Mouse (Mus musculus): Measurements from ENCODE around the gene Cdkl2. TPM values are rescaled to one million over a fixed set of nuclear protein-coding genes. Genes with fewer than 3 reads are reported as not detected.

Cdkl2 gene
- polyA plus RNA-seq, 1 experiment from 2014 or later, result 4.8 TPM

DNA sequence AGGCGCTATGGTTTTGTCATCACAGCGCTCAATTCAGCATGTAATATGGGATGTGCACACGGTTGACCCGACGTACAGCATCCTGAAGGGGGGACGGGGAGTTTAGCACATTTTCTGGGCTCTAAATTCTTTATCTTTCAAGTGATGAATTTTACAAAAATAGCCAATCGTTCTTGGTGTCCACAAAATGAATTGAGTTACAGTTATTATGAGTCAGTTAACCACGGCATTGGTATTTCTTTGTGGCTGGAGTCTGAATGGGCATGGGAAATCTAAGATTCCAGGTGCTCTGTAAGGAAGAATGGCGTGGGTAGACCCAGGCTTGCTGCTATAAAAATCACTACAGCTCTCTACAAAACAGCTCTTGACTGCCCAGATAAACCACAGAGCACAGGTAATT is 54.4 kb downstream of the Cdkl2 start:
- WGBS, result 74% methylated on average over 9 of the region's 9 CpGs
- no peak for ATAC-seq (ENCODE audit: low read depth)
- no peak overlapping the region for H3K27ac ChIP-seq (replicated peaks)
- H3K4me1 ChIP-seq (replicated peaks), result no peaks in the 10 kb centered on the region
- no peak overlapping the region for H3K4me3 ChIP-seq
- H3K9me3 ChIP-seq, result no peaks in the 10 kb centered on the region
- H3K27me3 ChIP-seq, result no peaks in the 10 kb centered on the region
- H3K9ac ChIP-seq, result no peak overlapping the region
- no peak overlapping the region for H3K4me2 ChIP-seq
- no peaks in the 10 kb centered on the region for H3K36me3 ChIP-seq

DNA sequence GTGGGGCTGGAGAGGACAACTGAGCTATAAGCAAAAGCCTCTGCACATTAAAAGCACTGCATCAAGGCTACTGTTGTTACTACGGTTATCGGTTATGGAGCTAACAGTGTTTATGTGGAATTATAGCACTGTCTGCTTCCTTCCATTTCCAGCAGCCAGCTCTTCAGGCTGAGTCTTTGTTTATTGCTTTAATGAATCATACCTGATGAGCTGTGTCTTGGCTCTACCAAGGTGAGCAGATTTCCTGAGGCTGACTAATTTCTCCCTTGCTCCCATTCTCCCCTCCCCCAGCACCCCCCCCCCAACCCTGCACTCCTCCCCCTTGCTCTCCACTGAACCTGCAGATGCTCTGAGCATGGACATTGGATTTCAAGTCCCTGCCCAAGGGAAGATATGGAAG is 55.9 kb downstream of the Cdkl2 start:
- no peak overlapping the region for H3K4me2 ChIP-seq
- no peak for ATAC-seq (ENCODE audit: low read depth)
- H3K27me3 ChIP-seq, result no peaks in the 10 kb centered on the region
- H3K27ac ChIP-seq (replicated peaks), result no peak overlapping the region
- no peaks in the 10 kb centered on the region for H3K9me3 ChIP-seq
- no peaks in the 10 kb centered on the region for H3K4me1 ChIP-seq (replicated peaks)
- H3K36me3 ChIP-seq, result no peaks in the 10 kb centered on the region
- WGBS, result 82% methylated on average over 2 of the region's 2 CpGs
- no peak overlapping the region for H3K9ac ChIP-seq
- no peak overlapping the region for H3K4me3 ChIP-seq

DNA sequence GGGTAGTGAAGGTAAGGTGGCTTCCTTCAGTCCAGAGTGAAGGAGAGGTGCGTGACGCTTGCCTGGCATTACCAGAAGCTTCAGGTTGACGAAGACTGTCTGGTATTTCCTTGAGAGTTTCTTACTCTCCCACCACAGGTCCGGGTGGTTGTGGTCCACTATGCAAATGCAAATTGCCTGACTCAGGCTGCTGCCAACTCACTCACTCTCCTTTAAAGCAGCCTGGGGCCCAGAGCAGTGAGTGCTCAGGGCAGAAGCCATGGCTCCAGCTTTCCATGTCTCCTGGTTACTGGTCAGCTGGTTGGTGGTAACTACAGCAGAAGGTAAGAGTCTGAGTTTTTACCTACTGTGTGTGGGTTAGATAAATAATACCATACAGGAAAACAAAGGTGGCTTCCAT is 56.4 kb downstream of the Cdkl2 start, which contains the start of gene Odaph:
Gene Odaph (plus strand): TSS at position 240 of the 400 bp plus-strand sequence.
- ATAC-seq (ENCODE audit: low read depth), result no peak
- Histone ChIP-seq H3K9ac (no peak within 1 kb of the TSS), H3K4me3 (no peak within 1 kb of the TSS), H3K4me1 (replicated peaks) (no peaks in the 10 kb centered on the region), H3K4me2 (no peak within 1 kb of the TSS), H3K36me3 (no peaks in the 10 kb centered on the region), H3K27me3 (no peaks in the 10 kb centered on the region), H3K9me3 (no peaks in the 10 kb centered on the region), H3K27ac (replicated peaks) (no peak within 1 kb of the TSS)
- WGBS, result 68% methylated on average over 4 of the region's 4 CpGs

DNA sequence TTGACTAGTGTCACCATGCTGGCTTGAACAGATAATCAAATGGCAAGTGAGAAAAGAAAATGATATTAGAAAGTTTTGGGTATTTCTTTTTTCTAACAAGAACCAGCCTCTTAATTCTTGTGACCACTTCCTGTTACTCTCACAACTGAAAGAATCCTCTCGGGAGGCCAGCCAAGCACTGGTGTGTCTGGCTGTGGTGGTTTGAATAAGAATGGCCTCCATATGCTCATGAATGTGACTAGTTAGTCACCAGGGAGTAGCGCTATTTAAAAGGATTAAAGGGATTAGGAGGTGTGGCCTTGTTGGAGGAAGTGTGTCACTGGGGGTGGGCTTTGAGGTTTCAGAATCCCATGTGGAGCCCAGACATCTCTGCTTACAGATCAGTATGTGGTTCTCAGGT is 58.0 kb downstream of the Cdkl2 start:
- no peaks in the 10 kb centered on the region for H3K27me3 ChIP-seq
- no peak overlapping the region for H3K9ac ChIP-seq
- H3K9me3 ChIP-seq, result no peaks in the 10 kb centered on the region
- ATAC-seq (ENCODE audit: low read depth), result no peak
- H3K36me3 ChIP-seq, result no peaks in the 10 kb centered on the region
- no peak overlapping the region for H3K4me3 ChIP-seq
- WGBS, result 79% methylated on average over 2 of the region's 2 CpGs
- H3K4me1 ChIP-seq (replicated peaks), result no peaks in the 10 kb centered on the region
- no peak overlapping the region for H3K27ac ChIP-seq (replicated peaks)
- H3K4me2 ChIP-seq, result no peak overlapping the region

DNA sequence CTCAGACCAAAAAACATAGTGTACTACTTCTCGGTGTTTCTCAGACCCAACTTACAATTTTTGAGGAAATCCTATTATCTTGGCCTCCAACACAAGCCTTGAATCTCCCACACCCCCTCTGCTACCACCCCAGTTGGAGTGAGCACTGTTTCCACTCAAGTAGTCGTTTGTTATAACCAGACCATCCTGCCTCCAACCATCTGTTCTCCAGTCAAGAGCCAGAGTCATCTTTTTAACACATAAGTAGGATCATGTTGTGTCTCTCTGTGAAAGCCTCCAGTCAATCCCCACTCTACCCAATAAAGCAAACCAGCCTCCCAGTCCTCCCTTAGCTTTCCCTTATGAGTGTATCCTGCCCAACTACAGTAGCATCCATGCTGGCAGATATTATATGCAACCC is 60.2 kb downstream of the Cdkl2 start:
- no peaks in the 10 kb centered on the region for H3K36me3 ChIP-seq
- no peaks in the 10 kb centered on the region for H3K27me3 ChIP-seq
- ATAC-seq (ENCODE audit: low read depth), result no peak
- no peak overlapping the region for H3K9ac ChIP-seq
- H3K4me1 ChIP-seq (replicated peaks), result no peaks in the 10 kb centered on the region
- no peak overlapping the region for H3K27ac ChIP-seq (replicated peaks)
- 81% methylated on average over 2 of the region's 2 CpGs for WGBS
- no peak overlapping the region for H3K4me2 ChIP-seq
- H3K9me3 ChIP-seq, result no peaks in the 10 kb centered on the region
- H3K4me3 ChIP-seq, result no peak overlapping the region

DNA sequence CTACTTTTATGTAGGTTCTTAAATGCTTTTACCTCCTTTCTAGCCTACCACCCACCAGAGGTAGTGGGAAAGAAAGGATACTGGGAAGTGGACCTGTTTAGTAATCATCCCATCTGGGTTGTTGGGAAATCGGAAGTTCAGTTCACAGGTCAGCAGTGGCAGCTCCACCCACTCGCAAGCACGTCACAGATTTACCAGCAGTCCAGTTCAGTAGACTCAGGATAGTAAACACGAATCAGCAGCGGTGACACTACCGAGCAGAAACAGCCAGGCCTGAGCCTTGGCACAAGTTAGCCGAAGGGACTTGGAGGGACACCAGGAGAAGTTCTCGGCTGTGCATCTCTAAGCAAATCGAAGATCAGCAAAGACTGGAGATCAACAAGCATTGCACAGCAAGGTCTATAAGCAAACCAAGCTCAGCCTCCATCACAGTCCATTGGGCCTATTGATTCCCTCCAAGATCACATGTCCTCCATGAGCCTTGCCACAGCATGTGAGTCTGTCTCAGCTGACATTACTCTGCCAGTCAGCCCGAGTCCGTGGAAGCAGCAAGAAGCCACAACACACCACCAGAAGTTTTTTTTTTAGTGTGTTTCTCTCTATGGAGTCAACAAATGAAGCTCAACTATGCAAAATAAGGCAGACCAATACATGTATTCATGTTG is 62.4 kb downstream of the Cdkl2 start:
- Histone ChIP-seq H3K27me3 (no peaks in the 10 kb centered on the region), H3K9me3 (no peaks in the 10 kb centered on the region), H3K36me3 (no peaks in the 10 kb centered on the region), H3K4me3 (no peak overlapping the region), H3K4me2 (no peak overlapping the region), H3K9ac (no peak overlapping the region), H3K4me1 (replicated peaks) (no peaks in the 10 kb centered on the region), H3K27ac (replicated peaks) (no peak overlapping the region)
- 92% methylated on average over 11 of the region's 11 CpGs for WGBS
- no peak for ATAC-seq (ENCODE audit: low read depth)

DNA sequence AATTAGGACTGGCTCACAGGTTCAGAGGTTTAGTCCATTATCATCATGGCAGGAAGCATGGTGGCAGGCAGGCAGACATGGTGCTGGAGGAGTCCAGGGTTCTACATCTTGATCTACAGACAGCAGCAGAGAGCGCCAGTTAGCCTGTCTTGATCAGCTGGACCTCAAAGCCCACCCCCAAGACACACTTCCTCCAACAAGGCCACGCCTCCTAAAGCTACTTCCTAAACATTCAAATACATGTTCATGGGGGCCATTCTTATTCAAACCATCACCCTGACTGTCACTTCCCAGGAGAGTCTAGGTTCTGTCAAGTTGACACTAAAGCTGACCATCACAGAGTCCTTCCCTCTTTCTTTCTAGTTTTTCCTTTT is 66.3 kb downstream of the Cdkl2 start:
- H3K4me2 ChIP-seq, result no peak overlapping the region
- no peak for ATAC-seq (ENCODE audit: low read depth)
- H3K27me3 ChIP-seq, result no peaks in the 10 kb centered on the region
- no peak overlapping the region for H3K9ac ChIP-seq
- no peaks in the 10 kb centered on the region for H3K36me3 ChIP-seq
- 87% methylated on average over 2 of the region's 2 CpGs for WGBS
- no peak overlapping the region for H3K27ac ChIP-seq (replicated peaks)
- H3K4me1 ChIP-seq (replicated peaks), result no peaks in the 10 kb centered on the region
- H3K9me3 ChIP-seq, result no peaks in the 10 kb centered on the region
- H3K4me3 ChIP-seq, result no peak overlapping the region

DNA sequence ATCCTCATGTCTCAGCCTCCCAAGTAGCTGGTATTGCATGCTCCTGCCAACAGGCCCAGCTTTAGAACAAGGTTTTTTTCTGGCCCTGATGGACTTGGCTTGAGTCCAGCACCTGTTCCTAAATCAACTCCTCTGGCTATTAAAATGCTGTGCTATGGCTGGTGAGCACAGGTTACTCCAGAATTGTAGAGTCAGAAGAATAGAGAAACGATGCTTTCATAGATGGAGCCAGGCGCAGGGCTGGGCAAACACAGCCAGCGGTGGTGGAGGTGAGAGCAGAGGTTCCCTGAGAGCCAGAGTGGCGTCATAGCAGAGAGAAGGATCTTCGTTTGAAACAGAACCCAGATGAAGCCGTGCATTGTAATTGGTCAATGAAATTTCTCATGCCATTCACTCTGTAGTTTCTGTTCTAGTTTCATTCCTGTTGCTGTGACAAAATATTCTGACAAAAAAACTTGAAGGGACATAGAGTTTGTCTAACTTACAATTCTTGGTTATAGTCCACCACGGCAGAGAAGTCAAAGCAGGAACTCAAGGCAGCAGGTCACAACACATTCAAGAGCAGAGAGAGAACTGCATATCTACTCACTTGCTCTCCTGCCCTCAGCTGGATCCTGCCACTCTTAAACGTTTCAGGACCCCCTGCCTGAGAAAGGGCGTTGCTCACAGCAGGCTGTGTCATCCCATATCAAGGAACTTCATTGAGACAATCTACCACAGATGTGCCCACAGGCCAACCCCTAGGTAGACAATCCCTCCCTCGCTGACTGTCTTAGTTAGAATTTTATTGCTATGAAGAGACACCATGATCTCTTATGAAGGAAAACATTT is 66.9 kb downstream of the Cdkl2 start:
- ATAC-seq (ENCODE audit: low read depth), result no peak
- H3K9me3 ChIP-seq, result no peaks in the 10 kb centered on the region
- H3K27ac ChIP-seq (replicated peaks), result no peak overlapping the region
- no peak overlapping the region for H3K4me2 ChIP-seq
- no peaks in the 10 kb centered on the region for H3K36me3 ChIP-seq
- whole genome bisulfite sequencing, result 73% methylated on average over 10 of the region's 10 CpGs
- H3K4me1 ChIP-seq (replicated peaks), result no peaks in the 10 kb centered on the region
- H3K4me3 ChIP-seq, result no peak overlapping the region
- H3K9ac ChIP-seq, result no peak overlapping the region
- H3K27me3 ChIP-seq, result no peaks in the 10 kb centered on the region

DNA sequence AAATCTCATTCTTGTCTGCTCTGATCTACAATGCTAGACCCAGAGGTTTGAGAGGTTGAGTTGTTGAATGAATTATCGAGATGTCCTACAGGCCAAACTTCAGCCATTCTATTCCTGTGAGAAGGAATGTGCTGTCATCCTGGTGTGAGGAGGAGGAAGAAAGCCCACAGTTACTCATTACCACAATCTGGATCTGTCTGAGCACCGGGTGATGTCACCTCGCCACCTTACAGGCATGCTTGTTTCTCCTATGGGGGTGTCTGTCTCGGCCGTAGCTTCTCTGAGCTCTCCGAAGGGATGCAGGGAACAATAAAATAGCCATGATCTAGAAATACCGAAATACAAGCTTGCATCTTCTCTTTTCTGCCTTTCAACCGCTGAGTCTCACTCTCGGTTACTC is 67.9 kb downstream of the Cdkl2 start:
- ATAC-seq (ENCODE audit: low read depth), result no peak
- no peak overlapping the region for H3K9ac ChIP-seq
- no peak overlapping the region for H3K27ac ChIP-seq (replicated peaks)
- H3K36me3 ChIP-seq, result no peaks in the 10 kb centered on the region
- no peaks in the 10 kb centered on the region for H3K4me1 ChIP-seq (replicated peaks)
- H3K27me3 ChIP-seq, result no peaks in the 10 kb centered on the region
- H3K9me3 ChIP-seq, result no peaks in the 10 kb centered on the region
- H3K4me3 ChIP-seq, result no peak overlapping the region
- no peak overlapping the region for H3K4me2 ChIP-seq
- WGBS, result 89% methylated on average over 9 of the region's 9 CpGs

DNA sequence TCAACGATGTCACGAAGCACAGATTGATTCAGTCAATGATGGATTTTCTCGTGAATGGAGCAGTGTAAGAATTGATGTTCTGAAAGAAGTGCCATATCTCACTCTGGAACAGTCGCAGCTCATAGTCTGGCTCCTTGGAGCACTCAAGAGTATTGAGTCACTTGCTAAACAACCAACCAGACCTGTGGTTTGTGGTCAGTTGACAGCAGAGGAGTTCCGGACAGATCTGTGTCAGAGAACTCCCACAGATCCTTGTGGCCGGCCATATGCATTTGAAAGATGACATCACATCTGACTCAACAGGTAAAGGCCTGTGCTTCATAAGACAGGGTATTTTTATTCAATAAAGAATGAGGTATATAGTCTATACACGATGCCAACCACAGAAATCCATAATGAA is 69.7 kb downstream of the Cdkl2 start:
- H3K36me3 ChIP-seq, result 0 out of 2 replicates have a peak, but pooled peaks cover 6% of the 10 kb centered on the region
- ATAC-seq (ENCODE audit: low read depth), result no peak
- 88% methylated on average over 7 of the region's 7 CpGs for WGBS
- H3K27ac ChIP-seq (replicated peaks), result no peak overlapping the region
- no peaks in the 10 kb centered on the region for H3K27me3 ChIP-seq
- H3K4me3 ChIP-seq, result no peak overlapping the region
- no peaks in the 10 kb centered on the region for H3K9me3 ChIP-seq
- H3K9ac ChIP-seq, result no peak overlapping the region
- no peaks in the 10 kb centered on the region for H3K4me1 ChIP-seq (replicated peaks)
- H3K4me2 ChIP-seq, result no peak overlapping the region

DNA sequence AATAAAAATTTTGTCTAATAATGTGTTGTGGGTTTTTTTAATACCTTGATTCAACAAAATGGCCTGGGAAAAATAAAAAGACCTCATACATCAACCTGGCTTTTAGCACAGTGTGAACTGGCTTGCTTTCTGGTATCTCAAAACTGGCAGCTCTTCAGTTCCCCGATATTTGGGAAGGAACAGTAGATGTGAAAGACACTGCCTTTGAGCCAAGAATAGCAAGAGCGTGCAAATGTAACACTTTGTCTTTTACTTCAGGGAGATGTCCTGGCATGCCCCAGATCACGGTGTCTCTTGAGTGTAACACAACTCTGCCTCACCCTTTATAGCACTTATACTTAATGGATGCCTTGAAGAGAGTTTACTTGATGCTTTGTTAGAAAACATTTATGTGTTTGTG is 71.6 kb downstream of the Cdkl2 start:
- Histone ChIP-seq H3K4me1 (replicated peaks) (no peaks in the 10 kb centered on the region), H3K9me3 (no peaks in the 10 kb centered on the region), H3K27ac (replicated peaks) (no peak overlapping the region), H3K27me3 (no peaks in the 10 kb centered on the region), H3K9ac (no peak overlapping the region), H3K4me2 (no peak overlapping the region), H3K4me3 (no peak overlapping the region), H3K36me3 (0 out of 2 replicates have a peak, but pooled peaks cover 6% of the 10 kb centered on the region)
- no peak for ATAC-seq (ENCODE audit: low read depth)
- 88% methylated on average over 3 of the region's 3 CpGs for WGBS

DNA sequence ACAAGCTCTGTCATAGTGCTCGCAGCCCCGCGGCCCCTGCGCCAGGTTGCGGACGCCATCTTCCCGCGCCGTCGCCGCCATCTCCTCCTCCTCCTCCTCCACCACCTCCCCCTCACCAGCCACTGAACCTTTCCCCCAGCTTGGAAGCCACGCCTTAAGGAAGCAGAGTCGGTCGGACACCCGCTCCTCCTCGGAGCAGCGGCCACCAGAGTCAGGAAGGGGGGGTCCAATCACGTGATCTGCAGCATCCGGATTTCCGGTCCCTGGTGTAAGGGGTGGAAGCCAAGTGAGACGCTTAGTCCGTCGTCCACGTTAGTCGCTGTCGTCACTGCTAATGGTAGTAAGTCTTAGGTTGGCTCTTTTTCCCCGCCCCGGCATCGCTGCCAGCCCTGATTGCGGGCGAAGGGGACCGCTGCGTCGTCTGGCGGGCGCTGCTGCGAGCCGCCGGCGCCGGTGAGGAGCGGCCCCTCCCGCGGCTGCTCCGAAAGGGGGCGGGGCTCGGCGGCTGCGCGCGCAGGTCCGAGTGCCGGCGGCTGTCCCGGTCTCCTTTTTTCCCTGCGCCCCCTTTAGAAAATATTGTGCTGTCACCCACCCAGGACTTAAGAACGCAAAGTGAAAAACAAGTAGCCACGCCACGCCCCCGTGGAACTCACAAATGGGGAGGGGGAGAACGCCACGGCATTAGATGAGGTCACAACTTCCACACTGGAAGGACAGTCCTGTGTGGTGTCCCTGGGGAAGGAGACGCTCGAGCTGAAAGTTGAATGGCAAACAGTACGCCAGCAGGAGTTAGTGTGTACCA is 80.8 kb downstream of the Cdkl2 start, which contains the start of gene Rchy1:
Gene Rchy1 (minus strand): TSS at position 430 of the 802 bp plus-strand sequence.
- peak within 1 kb of the TSS; percentile 99 for H3K27ac ChIP-seq (replicated peaks)
- no peaks in the 10 kb centered on the region for H3K27me3 ChIP-seq
- peak within 1 kb of the TSS; percentile 75 for H3K4me3 ChIP-seq
- ATAC-seq (ENCODE audit: low read depth), result peak; percentile 99
- peaks cover 37% of the 10 kb centered on the region for H3K4me1 ChIP-seq (replicated peaks)
- WGBS, result under 1% methylated on average over 65 of the region's 65 CpGs
- H3K9me3 ChIP-seq, result no peaks in the 10 kb centered on the region
- peaks cover 1% of the 10 kb centered on the region for H3K36me3 ChIP-seq
- peak within 1 kb of the TSS; percentile 70 for H3K4me2 ChIP-seq
- H3K9ac ChIP-seq, result peak within 1 kb of the TSS; percentile 86
